Mouse (Mus musculus) hindbrain, embryonic 12.5 days (tissue): ENCODE measurements at regions not wholly inside any gene's neighbourhood (a gene's known extent, or its start where the extent isn't known, plus 50 kb on each side); places are given as distances from the start of the nearest gene placed in this dataset.

Experiments
- ATAC-seq: fragments of 200-750 bp; cut with Nextera tagmentation; 2 replicates; pipeline ENCODE4 v1.8.0; 2017; ENCODE audit warnings: moderate TSS enrichment; ENCODE audit not compliant: low FRiP score
- H3K27ac ChIP-seq: fragments of 300-500 bp; sonication (generic); 2 replicates; pipeline ENCODE4 v1.5.1; 2016; ENCODE audit warnings: mild to moderate bottlenecking
- H3K27me3 ChIP-seq: fragments of 300-500 bp; sonication (generic); 2 replicates; pipeline ENCODE4 v1.6.1; 2016; ENCODE audit warnings: mild to moderate bottlenecking
- H3K36me3 ChIP-seq: fragments of 300-500 bp; sonication (generic); 2 replicates; pipeline ENCODE4 v1.6.1; 2016; ENCODE audit warnings: mild to moderate bottlenecking
- H3K4me1 ChIP-seq: fragments of 300-500 bp; sonication (generic); 2 replicates; pipeline ENCODE4 v1.6.1; 2016
- H3K4me2 ChIP-seq: fragments of 300-500 bp; sonication (generic); replicated peaks from 2 replicates; pipeline ENCODE4 v1.6.1; 2016; ENCODE audit warnings: mild to moderate bottlenecking
- H3K4me3 ChIP-seq: fragments of 300-500 bp; sonication (generic); 2 replicates; pipeline ENCODE4 v1.5.1; 2016; ENCODE audit warnings: mild to moderate bottlenecking
- H3K9ac ChIP-seq: fragments of 300-500 bp; sonication (generic); 2 replicates; pipeline ENCODE4 v1.6.1; 2016; ENCODE audit warnings: mild to moderate bottlenecking, moderate library complexity
- H3K9me3 ChIP-seq: fragments of 300-500 bp; sonication (generic); replicated peaks from 2 replicates; pipeline ENCODE4 v1.6.1; 2016; ENCODE audit warnings: mild to moderate bottlenecking
- WGBS: fragments of 180-500 bp; shearing (Covaris S2); methylation state at CpG from one replicate; pipeline ENCODE4 v1.1.7; 2016; 5-methylcytosine and 5-hydroxymethylcytosine counted together

DNA sequence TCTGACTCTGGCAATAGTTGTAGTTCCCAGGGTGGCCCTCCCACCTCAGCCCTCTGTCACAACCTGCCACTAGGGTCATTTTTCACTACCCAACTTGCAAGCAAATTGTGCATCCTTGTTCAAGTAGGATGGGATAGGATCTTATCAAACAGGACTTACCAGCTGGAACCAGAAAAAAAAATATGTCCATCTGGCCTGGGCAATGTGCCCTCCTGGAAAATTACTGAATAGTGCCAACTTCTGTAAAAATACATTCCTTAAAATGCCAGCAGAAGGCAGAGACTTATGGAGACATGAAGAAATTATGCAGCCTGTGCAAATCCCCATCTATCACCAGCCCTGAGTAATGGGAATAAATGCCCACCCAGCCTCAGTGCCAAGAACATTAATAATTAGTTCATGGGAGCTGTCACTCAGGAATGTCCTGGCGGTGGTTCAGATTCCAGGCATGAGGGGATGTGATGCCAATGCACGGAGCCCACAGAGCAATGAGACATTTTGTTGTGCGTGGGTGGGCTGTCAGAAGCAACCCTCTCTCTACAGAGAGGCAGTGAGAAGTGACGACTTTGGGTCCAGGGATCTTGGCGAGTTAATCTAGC lies 139.6 kb downstream of the Otor start:
- Histone ChIP-seq H3K4me1 (no peaks in the 10 kb centered on the region), H3K4me2 (no peak overlapping the region), H3K9ac (no peak overlapping the region), H3K9me3 (no peaks in the 10 kb centered on the region), H3K36me3 (no peaks in the 10 kb centered on the region), H3K27ac (no peak overlapping the region), H3K4me3 (no peak overlapping the region), H3K27me3 (no peaks in the 10 kb centered on the region)
- 76% methylated on average over 5 of the region's 5 CpGs for WGBS
- no peak for ATAC-seq

DNA sequence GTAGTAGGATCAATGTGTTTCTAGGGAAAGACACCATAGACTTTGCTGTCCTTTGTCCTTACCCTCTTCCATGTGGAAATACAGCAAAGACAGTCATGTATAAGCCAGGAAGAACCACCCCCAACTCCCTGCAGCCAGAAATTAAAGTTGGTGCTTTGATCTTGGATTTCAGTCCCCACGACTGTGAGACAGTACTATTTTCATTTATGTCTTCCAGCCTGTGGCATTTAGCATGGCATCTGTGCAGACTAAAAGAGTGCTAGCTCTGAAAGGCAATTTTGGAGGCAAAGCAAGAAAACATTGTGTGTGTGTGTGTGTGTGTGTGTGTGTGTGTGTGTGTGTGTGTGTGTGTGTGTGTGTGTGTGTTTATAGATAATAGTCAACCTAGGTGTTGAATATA lies 144.1 kb downstream of the Otor start:
- Histone ChIP-seq H3K9me3 (no peaks in the 10 kb centered on the region), H3K9ac (no peak overlapping the region), H3K4me1 (no peaks in the 10 kb centered on the region), H3K4me3 (no peak overlapping the region), H3K27me3 (no peaks in the 10 kb centered on the region), H3K36me3 (no peaks in the 10 kb centered on the region), H3K4me2 (no peak overlapping the region), H3K27ac (no peak overlapping the region)
- ATAC-seq, result no peak
- 78% methylated on average over 1 of the region's 1 CpGs for whole genome bisulfite sequencing

DNA sequence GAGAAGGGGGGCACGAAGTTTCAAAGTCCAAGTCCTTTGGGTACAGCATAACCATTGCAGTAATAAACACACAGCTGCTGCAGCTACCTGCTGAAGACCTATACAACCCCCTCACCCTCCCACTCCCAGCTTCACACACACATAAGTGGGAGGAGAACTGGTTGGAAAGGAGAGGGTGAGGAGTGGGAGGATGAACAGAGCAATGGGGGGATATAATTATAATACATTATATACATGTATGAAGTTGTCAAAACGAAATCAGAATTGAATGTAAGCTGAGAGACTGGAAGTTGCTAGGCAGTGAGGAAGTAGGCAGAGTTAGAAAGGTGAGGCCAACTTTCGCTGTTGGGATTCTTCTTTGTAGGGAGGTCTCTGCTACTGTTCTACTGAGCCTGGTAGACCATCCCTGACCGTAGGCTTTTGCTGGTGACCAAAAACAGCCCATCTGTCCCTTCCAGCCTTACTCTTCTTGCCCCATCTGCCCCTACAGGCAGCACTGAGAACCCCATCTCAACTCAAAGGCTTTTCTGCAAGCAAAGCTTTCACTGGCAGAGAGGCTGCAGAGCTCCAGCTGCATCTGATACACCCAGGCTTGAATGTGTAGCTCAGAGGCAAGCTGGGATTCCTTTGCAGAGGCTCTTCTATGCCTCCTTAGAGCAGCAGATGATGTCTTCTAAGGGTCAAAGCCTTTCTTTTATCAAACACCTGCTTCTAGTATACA lies 146.3 kb downstream of the Otor start:
- Histone ChIP-seq H3K9me3 (no peaks in the 10 kb centered on the region; the same call in 1 of the 2 replicates), H3K4me3 (no peak overlapping the region), H3K9ac (no peak overlapping the region), H3K4me1 (no peaks in the 10 kb centered on the region), H3K27ac (no peak overlapping the region), H3K4me2 (no peak overlapping the region), H3K36me3 (no peaks in the 10 kb centered on the region), H3K27me3 (no peaks in the 10 kb centered on the region)
- no peak for ATAC-seq
- WGBS, result 80% methylated on average over 4 of the region's 4 CpGs

DNA sequence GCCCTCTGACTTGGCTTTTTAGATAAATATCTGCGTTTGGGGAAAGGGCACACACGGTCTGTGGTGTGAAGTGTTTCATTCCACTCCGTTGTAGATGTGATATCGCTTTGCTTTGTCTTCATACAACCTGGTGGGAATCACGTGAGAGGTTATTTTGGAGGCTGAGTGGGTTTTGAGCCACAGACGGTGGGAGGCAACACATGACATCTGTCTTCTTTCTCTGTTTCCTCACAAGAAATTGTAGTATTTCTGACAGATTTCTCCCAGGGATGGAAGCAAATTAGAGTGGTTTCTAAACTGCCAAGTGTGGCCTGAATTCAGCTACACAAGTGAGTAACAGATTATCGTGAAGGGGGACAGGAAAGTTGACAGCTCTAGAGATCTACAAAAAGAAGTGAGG lies 155.5 kb downstream of the Otor start:
- WGBS, result 85% methylated on average over 7 of the region's 7 CpGs
- no peaks in the 10 kb centered on the region for H3K9me3 ChIP-seq
- no peaks in the 10 kb centered on the region for H3K27me3 ChIP-seq
- no peak overlapping the region for H3K9ac ChIP-seq
- H3K4me2 ChIP-seq, result no peak overlapping the region
- no peaks in the 10 kb centered on the region for H3K4me1 ChIP-seq
- H3K36me3 ChIP-seq, result no peaks in the 10 kb centered on the region
- H3K4me3 ChIP-seq, result no peak overlapping the region
- no peak for ATAC-seq
- no peak overlapping the region for H3K27ac ChIP-seq

DNA sequence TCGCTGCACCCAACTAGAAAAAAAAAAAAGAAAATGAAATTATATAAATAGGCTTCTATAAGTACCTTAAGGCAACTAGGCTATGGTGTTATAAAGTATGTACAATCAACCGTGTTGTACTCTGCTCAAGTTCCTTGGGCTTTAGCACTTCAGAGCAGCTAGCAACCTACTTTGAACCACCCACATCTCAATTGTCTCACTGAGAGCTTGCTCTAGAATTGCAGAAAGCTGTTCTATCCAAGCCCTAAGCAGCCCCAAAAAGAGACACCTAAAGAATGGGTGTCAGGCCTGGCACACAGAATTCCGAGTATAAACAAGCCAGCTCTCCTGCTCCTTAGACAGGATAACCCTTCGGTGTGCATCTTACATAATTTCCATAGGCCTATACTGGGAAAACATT lies 162.0 kb downstream of the Otor start:
- Histone ChIP-seq H3K36me3 (no peaks in the 10 kb centered on the region), H3K4me2 (no peak overlapping the region), H3K27ac (no peak overlapping the region), H3K4me1 (no peaks in the 10 kb centered on the region), H3K9me3 (no peaks in the 10 kb centered on the region), H3K27me3 (no peaks in the 10 kb centered on the region), H3K9ac (no peak overlapping the region), H3K4me3 (no peak overlapping the region)
- 91% methylated on average over 4 of the region's 4 CpGs for WGBS
- ATAC-seq, result no peak

DNA sequence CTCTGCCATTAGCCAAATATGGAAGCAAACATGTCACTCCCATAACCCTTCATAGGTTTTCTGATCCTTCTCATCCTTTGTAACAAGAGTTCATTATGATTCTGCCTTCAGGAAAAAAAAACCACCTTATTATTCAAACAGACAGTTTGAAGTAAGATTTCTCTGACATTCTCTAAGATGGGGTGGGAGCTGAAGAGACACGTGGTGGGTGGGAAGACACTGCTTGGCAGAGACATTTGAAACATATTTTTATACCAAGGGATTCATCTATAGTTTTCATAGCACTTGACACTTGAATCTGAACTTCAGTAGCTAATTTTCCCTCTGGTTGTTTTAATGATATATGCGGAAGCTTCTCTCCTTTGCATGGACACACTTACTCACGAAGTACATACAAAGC lies 165.5 kb downstream of the Otor start:
- no peak overlapping the region for H3K9ac ChIP-seq
- no peaks in the 10 kb centered on the region for H3K27me3 ChIP-seq
- H3K9me3 ChIP-seq, result no peaks in the 10 kb centered on the region
- H3K4me2 ChIP-seq, result no peak overlapping the region
- H3K4me3 ChIP-seq, result no peak overlapping the region
- ATAC-seq, result no peak
- no peaks in the 10 kb centered on the region for H3K36me3 ChIP-seq
- WGBS, result 86% methylated on average over 3 of the region's 3 CpGs
- H3K4me1 ChIP-seq, result no peaks in the 10 kb centered on the region
- no peak overlapping the region for H3K27ac ChIP-seq

DNA sequence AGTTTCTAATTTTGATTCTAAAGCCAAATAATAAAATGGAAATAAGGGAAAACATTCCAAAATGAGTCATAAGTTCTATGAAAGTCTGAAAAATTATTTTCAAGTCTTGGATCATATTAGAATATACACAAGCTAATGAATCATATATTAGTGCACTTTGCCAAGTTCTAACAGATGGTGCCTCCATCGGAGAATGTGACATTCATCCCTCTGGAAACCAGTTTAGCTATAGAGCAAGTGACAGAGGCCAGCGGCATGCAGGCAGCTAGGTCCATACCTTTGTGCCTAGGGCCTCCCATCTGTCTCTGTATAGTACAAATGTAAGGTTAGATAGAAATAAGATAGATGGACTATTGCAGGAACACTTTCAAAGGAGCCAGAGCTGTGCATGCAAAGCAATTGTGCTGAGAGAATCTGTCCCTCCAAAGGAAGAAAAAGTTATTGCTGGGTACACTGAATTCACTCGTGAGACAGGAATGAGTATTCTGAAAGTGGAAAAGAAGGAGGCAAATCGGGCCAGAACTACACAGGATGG lies 167.9 kb downstream of the Otor start:
- Histone ChIP-seq H3K27ac (no peak overlapping the region), H3K27me3 (no peaks in the 10 kb centered on the region), H3K4me1 (no peaks in the 10 kb centered on the region), H3K9me3 (no peaks in the 10 kb centered on the region), H3K4me3 (no peak overlapping the region), H3K36me3 (no peaks in the 10 kb centered on the region), H3K4me2 (no peak overlapping the region), H3K9ac (no peak overlapping the region)
- no peak for ATAC-seq
- 83% methylated on average over 4 of the region's 4 CpGs for WGBS

DNA sequence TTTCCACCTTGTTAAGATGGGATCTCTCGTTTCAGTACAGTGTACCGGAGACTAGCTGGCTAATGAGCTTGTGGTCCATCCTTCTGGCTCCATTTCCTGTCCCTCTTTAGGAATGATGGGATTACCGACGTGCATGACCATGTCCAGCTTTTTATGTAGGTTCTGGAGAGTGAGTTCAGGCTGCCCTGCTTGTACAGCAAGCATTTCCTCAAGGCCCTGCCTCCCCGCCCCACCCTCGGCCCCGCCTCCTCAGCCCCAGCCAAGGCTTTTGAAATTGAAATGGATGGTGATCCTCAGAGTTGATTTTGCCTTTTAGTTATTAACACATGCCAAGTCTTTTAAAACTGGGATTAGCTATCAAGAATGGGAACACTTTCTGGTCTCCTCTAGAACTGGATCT lies 190.8 kb downstream of the Otor start:
- Histone ChIP-seq H3K27me3 (no peaks in the 10 kb centered on the region), H3K9ac (no peak overlapping the region), H3K4me1 (no peaks in the 10 kb centered on the region), H3K9me3 (no peaks in the 10 kb centered on the region), H3K4me3 (no peak overlapping the region), H3K36me3 (no peaks in the 10 kb centered on the region), H3K4me2 (no peak overlapping the region), H3K27ac (no peak overlapping the region)
- no peak for ATAC-seq
- WGBS, result 43% methylated on average over 7 of the region's 7 CpGs

DNA sequence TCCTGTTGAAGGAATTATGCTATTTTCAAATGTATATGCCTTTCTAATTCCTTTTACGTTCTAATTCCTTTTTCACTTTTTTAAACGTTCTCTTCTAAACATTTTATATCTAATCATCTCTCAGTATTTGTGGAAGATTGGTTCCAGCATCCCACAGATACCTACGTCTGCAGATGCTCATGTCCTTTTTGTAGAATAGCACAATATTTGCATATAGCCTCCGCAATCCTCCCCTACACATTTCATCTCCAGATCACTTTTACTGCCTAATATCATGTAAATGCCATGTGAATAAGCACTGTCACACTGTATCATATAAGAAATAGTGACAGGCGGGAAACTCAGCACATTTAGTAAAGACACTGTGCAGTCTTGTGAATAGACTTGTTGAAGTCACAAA lies 192.6 kb downstream of the Otor start:
- H3K27ac ChIP-seq, result no peak overlapping the region

DNA sequence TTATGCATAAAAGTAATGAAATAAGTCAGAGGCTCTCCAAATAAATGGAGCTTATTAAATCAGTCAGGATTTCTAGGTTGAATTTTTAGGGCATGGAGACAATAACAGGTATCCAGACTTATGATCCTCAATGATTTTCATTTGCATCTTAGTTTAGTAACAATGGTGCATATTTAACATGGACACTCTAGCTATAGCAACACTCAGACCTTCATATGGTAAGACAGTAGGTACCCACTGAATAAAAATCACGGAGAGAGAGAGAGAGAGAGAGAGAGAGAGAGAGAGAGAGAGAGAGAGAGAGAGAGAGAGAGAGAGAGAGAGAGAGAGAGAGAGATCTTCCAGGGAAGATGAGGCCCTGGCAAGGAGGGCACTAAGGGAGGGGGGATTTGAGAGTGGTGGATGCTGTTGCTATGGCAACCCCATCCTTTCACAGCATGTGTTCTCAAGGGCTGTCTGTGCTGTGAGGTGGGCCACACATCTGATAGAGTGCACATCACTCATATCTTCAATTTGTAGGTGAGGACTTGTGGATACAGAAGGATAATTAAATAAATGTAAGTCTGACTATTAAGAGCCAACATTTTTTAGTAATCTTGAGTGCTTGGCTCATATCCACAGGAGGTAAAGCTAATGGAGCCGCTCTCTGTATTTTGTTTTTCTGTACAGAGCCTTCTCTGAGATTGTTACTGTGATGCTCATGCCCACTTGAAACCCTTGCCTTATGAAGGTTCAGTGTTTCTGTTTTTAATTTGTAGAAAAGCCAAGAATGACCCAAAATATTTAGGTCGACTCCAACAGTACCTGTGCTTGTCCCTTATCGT lies 227.7 kb downstream of the Otor start:
- Histone ChIP-seq H3K27ac (no peak overlapping the region), H3K4me2 (no peak overlapping the region)
- WGBS, result 81% methylated on average over 4 of the region's 4 CpGs

More for the DNA sequence above, 192.6 kb downstream of the Otor start:
- 84% methylated on average over 5 of the region's 5 CpGs for WGBS
- Histone ChIP-seq H3K27me3 (no peaks in the 10 kb centered on the region), H3K4me1 (no peaks in the 10 kb centered on the region), H3K4me3 (no peak overlapping the region), H3K9ac (no peak overlapping the region), H3K4me2 (no peak overlapping the region), H3K36me3 (no peaks in the 10 kb centered on the region), H3K9me3 (no peaks in the 10 kb centered on the region)
- no peak for ATAC-seq

DNA sequence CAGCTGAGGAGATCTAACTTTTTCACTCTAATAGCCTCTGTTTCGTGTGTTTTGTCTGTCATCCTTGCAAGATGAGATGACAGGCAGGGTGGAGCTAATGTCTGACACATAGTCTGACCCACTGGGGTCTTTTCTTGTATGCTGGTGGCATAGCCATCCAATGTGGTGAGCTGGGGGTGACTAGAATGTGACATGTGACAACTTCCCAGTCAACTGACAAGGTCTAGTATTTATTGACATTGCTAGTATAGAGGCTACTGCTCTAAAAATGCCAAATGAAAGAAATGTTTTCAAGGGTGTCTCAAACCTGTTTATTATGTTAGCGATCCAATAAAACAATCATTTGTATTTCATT lies 228.3 kb downstream of the Otor start:
- Histone ChIP-seq H3K4me1 (no peaks in the 10 kb centered on the region), H3K27me3 (no peaks in the 10 kb centered on the region), H3K9ac (no peak overlapping the region), H3K4me3 (no peak overlapping the region), H3K27ac (no peak overlapping the region), H3K4me2 (no peak overlapping the region), H3K36me3 (no peaks in the 10 kb centered on the region), H3K9me3 (no peaks in the 10 kb centered on the region)
- ATAC-seq, result no peak
- WGBS, result 74% methylated on average over 2 of the region's 2 CpGs

More for the DNA sequence above, 227.7 kb downstream of the Otor start:
- peak; percentile 92 for ATAC-seq
- Histone ChIP-seq H3K9me3 (no peaks in the 10 kb centered on the region), H3K27me3 (no peaks in the 10 kb centered on the region), H3K4me3 (no peak overlapping the region), H3K4me1 (no peaks in the 10 kb centered on the region), H3K36me3 (no peaks in the 10 kb centered on the region), H3K9ac (no peak overlapping the region)

DNA sequence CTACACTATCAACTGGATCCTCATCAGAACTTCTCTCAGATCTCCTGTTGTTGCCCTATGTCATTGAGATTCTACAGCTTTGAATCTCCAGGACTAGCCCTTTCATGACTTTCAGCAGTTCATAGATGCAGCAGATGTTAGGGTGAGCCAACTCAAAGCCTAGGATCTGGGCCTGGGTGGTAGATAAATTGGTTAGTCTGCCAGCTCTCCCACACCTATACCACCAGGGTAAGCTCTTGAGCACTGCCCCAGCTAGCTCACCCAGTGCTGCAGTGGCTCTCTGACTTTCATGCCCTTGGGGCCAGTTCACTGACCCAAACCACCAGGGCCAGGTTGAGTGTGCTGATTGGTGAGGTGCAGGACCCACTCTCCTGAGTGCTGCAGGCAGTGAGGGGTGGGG lies 220.5 kb upstream of the Pcsk2 start:
- Histone ChIP-seq H3K27me3 (no peaks in the 10 kb centered on the region), H3K9ac (no peak overlapping the region), H3K4me1 (no peaks in the 10 kb centered on the region), H3K27ac (no peak overlapping the region), H3K4me2 (no peak overlapping the region), H3K9me3 (no peaks in the 10 kb centered on the region), H3K4me3 (no peak overlapping the region), H3K36me3 (no peaks in the 10 kb centered on the region)
- no peak for ATAC-seq
